Mouse (Mus musculus) G1E (cell line): ENCODE data around the gene Il3.

Source experiments
- CTCF ChIP-seq: IDR thresholded peaks from 2 replicates; pipeline ENCODE4 v1.5.1; 2012; ENCODE audit warnings: low read depth, low read length, inconsistent platforms, mixed read lengths
- GATA1 ChIP-seq: IDR thresholded peaks from 2 replicates; pipeline ENCODE4 v1.6.1; 2012; ENCODE audit warnings: borderline replicate concordance, low read length, inconsistent platforms, mixed read lengths

- no peak for TF ChIP-seq CTCF
- no peak for TF ChIP-seq GATA1
Measured at GRCm38 (mm10) chr11:54216091-54216490, 51.0 kb downstream of the Il3 start.
